Mouse (Mus musculus): ENCODE results near the gene Ccdc167. TPM values are rescaled to one million over a fixed set of nuclear protein-coding genes. Genes with fewer than 3 reads are reported as not detected.

Ccdc167 gene
- polyA plus RNA-seq, 1 experiment from 2014 or later, result 16.8 TPM

DNA sequence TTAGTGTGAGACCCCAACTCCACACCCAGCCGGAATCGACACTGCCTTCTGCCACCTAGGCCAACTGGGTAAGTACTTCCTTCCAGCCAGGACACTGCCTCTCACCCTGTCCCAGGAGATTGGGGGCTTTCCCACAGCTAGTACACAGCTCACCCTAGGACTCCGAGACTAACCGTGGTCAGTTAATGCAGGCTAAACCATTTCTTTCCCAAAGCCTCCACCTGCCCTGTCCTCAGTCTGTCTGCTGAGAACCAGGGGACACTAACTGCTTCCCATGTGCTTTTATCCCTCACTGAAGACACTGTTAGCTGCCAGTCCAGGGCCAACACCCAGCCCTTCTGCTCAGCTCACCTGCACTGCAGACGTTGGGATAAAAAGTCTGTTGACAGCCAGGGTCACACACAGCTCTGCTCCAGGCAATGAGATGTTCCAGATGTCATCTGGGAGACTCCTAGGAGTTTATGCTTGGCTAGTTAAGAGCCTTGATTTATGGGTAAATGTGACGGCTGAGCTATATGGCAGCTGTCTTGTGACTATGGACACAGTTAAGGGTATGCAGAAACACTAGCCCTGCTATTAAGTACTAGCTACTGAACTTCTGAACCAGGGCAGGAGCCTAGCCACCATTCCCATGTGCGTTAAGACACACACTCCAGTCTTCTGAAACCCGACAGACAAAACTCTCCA lies 5.0 kb downstream of the Ccdc167 start:
- Histone ChIP-seq H3K27me3 (ENCODE audit: insufficient read depth, poor library complexity, severe bottlenecking) (no peaks in the 10 kb centered on the region), H3K4me1 (replicated peaks) (peaks cover 75% of the 10 kb centered on the region), H3K36me3 (peaks cover 9% of the 10 kb centered on the region; the same call in 1 of the 2 replicates), H3K4me3 (no peak overlapping the region), H3K27ac (no peak overlapping the region; the same call in 1 of the 2 replicates), H3K9me3 (no peaks in the 10 kb centered on the region)
- DNase-seq (ENCODE audit: low spot score), result no peak
- 81% methylated on average over 8 of the region's 8 CpGs for WGBS

- Histone ChIP-seq H3K27ac (no peak overlapping the region; the same call in 1 of the 2 replicates), H3K4me3 (no peak overlapping the region), H3K36me3 (peaks cover 9% of the 10 kb centered on the region; the same call in 1 of the 2 replicates), H3K4me1 (replicated peaks) (peaks cover 75% of the 10 kb centered on the region), H3K27me3 (ENCODE audit: insufficient read depth, poor library complexity, severe bottlenecking) (no peaks in the 10 kb centered on the region), H3K9me3 (no peaks in the 10 kb centered on the region)
- WGBS, result 87% methylated on average over 19 of the region's 19 CpGs
- no peak for DNase-seq (ENCODE audit: low spot score)
Measured at GRCm38 (mm10) chr17:29711076-29711744, 5.6 kb downstream of the Ccdc167 start.

GRCm38 (mm10) chr17:29710562-29711044 lies 6.2 kb downstream of the Ccdc167 start:
- Histone ChIP-seq H3K4me3 (no peak overlapping the region), H3K27me3 (ENCODE audit: insufficient read depth, poor library complexity, severe bottlenecking) (no peaks in the 10 kb centered on the region), H3K9me3 (no peaks in the 10 kb centered on the region), H3K36me3 (peaks cover 14% of the 10 kb centered on the region; the same call in 1 of the 2 replicates), H3K4me1 (replicated peaks) (peaks cover 70% of the 10 kb centered on the region), H3K27ac (0 out of 2 replicates have a peak overlapping the region, but pooled peaks have one; percentile 17)
- no peak for DNase-seq (ENCODE audit: low spot score)
- WGBS, result 79% methylated on average over 11 of the region's 11 CpGs

GRCm38 (mm10) chr17:29708783-29709182 lies 8.1 kb downstream of the Ccdc167 start:
- Histone ChIP-seq H3K27ac (0 out of 2 replicates have a peak overlapping the region, but pooled peaks have one; percentile 50), H3K4me3 (no peak overlapping the region), H3K4me1 (replicated peaks) (peaks cover 71% of the 10 kb centered on the region), H3K36me3 (peaks cover 21% of the 10 kb centered on the region), H3K27me3 (ENCODE audit: insufficient read depth, poor library complexity, severe bottlenecking) (no peaks in the 10 kb centered on the region), H3K9me3 (no peaks in the 10 kb centered on the region)
- DNase-seq (ENCODE audit: low spot score), result no peak
- WGBS, result 83% methylated on average over 5 of the region's 5 CpGs

- no peak overlapping the region for H3K4me3 ChIP-seq
- WGBS, result 64% methylated on average over 5 of the region's 5 CpGs
- no peak for DNase-seq (ENCODE audit: low spot score)
- H3K27ac ChIP-seq, result peak overlapping the region; percentile 17; the same call in 1 of the 2 replicates
- H3K9me3 ChIP-seq, result no peaks in the 10 kb centered on the region
- peaks cover 38% of the 10 kb centered on the region for H3K36me3 ChIP-seq
- peaks cover 67% of the 10 kb centered on the region for H3K4me1 ChIP-seq (replicated peaks)
- no peaks in the 10 kb centered on the region for H3K27me3 ChIP-seq (ENCODE audit: insufficient read depth, poor library complexity, severe bottlenecking)
Measured at GRCm38 (mm10) chr17:29706981-29707545, 9.8 kb downstream of the Ccdc167 start.

GRCm38 (mm10) chr17:29705881-29706280 lies 11.0 kb downstream of the Ccdc167 start:
- H3K4me3 ChIP-seq, result no peak overlapping the region
- peaks cover 55% of the 10 kb centered on the region for H3K4me1 ChIP-seq (replicated peaks)
- no peak for DNase-seq (ENCODE audit: low spot score)
- H3K27me3 ChIP-seq (ENCODE audit: insufficient read depth, poor library complexity, severe bottlenecking), result no peaks in the 10 kb centered on the region
- no peaks in the 10 kb centered on the region for H3K9me3 ChIP-seq
- WGBS, result 90% methylated on average over 5 of the region's 5 CpGs
- peaks cover 50% of the 10 kb centered on the region for H3K36me3 ChIP-seq
- H3K27ac ChIP-seq, result no peak overlapping the region

- Histone ChIP-seq H3K4me1 (replicated peaks) (peaks cover 44% of the 10 kb centered on the region), H3K36me3 (peaks cover 61% of the 10 kb centered on the region), H3K27me3 (ENCODE audit: insufficient read depth, poor library complexity, severe bottlenecking) (no peaks in the 10 kb centered on the region), H3K9me3 (no peaks in the 10 kb centered on the region), H3K27ac (no peak overlapping the region), H3K4me3 (no peak overlapping the region)
- DNase-seq (ENCODE audit: low spot score), result peak; percentile 56
- 29% methylated on average over 3 of the region's 3 CpGs for WGBS
Measured at GRCm38 (mm10) chr17:29704781-29705180, 12.1 kb downstream of the Ccdc167 start.

DNA sequence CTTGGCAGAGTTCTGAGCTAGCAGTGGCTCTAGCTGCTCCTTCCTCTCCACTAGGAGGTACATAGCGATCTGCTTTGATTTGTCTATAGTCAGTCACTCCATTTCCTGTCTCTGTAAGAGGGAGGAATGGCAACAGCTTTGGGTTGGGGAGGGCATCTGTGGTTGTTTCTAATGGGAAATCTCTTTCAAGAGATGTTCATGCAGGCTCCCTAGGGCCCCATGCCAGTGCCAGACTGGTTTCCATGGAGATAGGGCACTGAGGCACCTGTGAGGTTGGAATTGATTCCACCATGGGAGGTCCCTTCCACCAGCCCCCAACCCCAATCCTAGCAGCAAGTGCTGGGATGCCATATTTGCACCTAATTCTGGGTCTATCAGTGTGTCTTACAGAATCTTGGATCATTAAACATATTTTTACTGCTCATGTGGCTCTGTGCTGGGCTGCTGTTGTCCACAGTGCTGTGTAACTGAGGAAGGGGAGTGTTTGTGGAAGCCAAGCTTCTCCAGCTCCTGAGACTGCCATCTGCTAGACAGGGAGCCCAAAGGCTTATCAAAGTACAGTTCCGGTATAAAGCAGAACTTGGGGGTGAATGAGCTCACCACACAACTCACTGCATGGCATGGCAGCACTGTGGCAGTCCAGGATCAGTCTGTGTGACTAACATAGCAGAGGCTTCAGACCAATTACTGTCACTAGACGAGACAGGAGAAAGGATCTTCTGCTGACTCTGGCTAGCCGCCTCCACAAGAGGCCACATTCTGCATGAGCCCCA lies 13.7 kb downstream of the Ccdc167 start:
- Histone ChIP-seq H3K36me3 (peaks cover 77% of the 10 kb centered on the region), H3K27me3 (ENCODE audit: insufficient read depth, poor library complexity, severe bottlenecking) (no peaks in the 10 kb centered on the region), H3K4me1 (replicated peaks) (peaks cover 28% of the 10 kb centered on the region), H3K9me3 (no peaks in the 10 kb centered on the region), H3K4me3 (no peak overlapping the region), H3K27ac (no peak overlapping the region)
- no peak for DNase-seq (ENCODE audit: low spot score)
- 84% methylated on average over 4 of the region's 4 CpGs for WGBS

- Histone ChIP-seq H3K36me3 (peaks cover 97% of the 10 kb centered on the region), H3K9me3 (no peaks in the 10 kb centered on the region), H3K27me3 (ENCODE audit: insufficient read depth, poor library complexity, severe bottlenecking) (no peaks in the 10 kb centered on the region), H3K4me3 (no peak overlapping the region), H3K4me1 (replicated peaks) (peaks cover 7% of the 10 kb centered on the region; the same call in 1 of the 2 replicates), H3K27ac (no peak overlapping the region)
- no peak for DNase-seq (ENCODE audit: low spot score)
- 94% methylated on average over 7 of the region's 7 CpGs for WGBS
Measured at GRCm38 (mm10) chr17:29700573-29700972, 16.3 kb downstream of the Ccdc167 start.

GRCm38 (mm10) chr17:29698421-29698820 lies 18.4 kb downstream of the Ccdc167 start:
- peaks cover 5% of the 10 kb centered on the region; the same call in 1 of the 2 replicates for H3K4me1 ChIP-seq (replicated peaks)
- no peak overlapping the region for H3K27ac ChIP-seq
- peaks cover 100% of the 10 kb centered on the region for H3K36me3 ChIP-seq
- WGBS, result 88% methylated on average over 6 of the region's 6 CpGs
- H3K4me3 ChIP-seq, result no peak overlapping the region
- no peak for DNase-seq (ENCODE audit: low spot score)
- no peaks in the 10 kb centered on the region for H3K27me3 ChIP-seq (ENCODE audit: insufficient read depth, poor library complexity, severe bottlenecking)
- no peaks in the 10 kb centered on the region for H3K9me3 ChIP-seq

- 97% methylated on average over 8 of the region's 8 CpGs for WGBS
- no peaks in the 10 kb centered on the region for H3K9me3 ChIP-seq
- no peak overlapping the region for H3K4me3 ChIP-seq
- no peak for DNase-seq (ENCODE audit: low spot score)
- H3K27me3 ChIP-seq (ENCODE audit: insufficient read depth, poor library complexity, severe bottlenecking), result no peaks in the 10 kb centered on the region
- no peaks in the 10 kb centered on the region for H3K4me1 ChIP-seq (replicated peaks)
- peaks cover 92% of the 10 kb centered on the region for H3K36me3 ChIP-seq
- no peak overlapping the region for H3K27ac ChIP-seq
Measured at GRCm38 (mm10) chr17:29696940-29697339, 19.9 kb downstream of the Ccdc167 start.

DNA sequence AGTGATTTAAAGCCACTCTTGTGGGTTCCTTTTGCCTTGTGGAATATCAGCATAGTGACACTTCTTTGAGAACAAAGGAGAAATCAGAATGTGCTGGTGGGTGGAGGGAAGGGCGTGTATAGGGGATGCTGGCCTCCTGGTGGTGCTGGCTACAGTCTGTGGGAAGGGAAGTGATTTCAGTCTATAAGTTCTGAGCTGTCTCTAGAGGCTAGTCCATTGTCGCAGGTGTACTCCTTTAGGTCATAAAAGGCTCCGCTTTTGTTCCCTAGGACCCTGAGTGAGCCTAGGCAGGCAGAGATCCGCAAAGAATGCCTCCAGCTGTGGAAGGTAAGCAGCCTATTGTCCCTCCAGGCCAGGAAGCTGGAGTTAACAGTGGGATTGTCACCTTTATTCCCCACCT lies 22.3 kb downstream of the Ccdc167 start:
- Histone ChIP-seq H3K9me3 (no peaks in the 10 kb centered on the region), H3K36me3 (peaks cover 92% of the 10 kb centered on the region), H3K27ac (no peak overlapping the region), H3K4me3 (no peak overlapping the region), H3K27me3 (ENCODE audit: insufficient read depth, poor library complexity, severe bottlenecking) (no peaks in the 10 kb centered on the region), H3K4me1 (replicated peaks) (no peaks in the 10 kb centered on the region)
- DNase-seq (ENCODE audit: low spot score), result no peak
- WGBS, result 84% methylated on average over 4 of the region's 4 CpGs
